Mouse (Mus musculus): ENCODE data around the gene Cryzl1. TPM values are rescaled to one million over a fixed set of nuclear protein-coding genes. Genes with fewer than 3 reads are reported as not detected.

Gene Cryzl1
- polyA plus RNA-seq, 1 experiment = 21.7 TPM

DNA sequence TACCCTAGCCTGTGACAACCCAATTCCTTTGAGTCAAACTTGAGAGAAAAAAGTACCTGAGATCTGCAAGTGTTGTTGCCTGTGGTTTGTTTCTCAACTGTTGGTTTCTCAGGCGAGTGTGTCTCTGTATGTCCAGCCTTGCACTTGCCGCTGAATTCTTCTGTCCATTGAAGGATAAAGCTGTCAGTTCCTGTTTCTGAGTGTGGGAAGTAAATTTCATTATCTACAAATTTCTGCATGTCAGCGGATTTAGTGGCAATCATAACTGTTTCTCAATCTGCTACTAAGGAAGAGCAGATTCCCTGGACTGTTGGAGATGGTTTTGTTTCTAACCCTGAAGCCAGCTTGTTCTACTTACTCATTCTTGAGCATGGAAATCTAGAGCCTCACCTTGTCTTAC is 33.0 kb upstream of the Cryzl1 start:
- WGBS = 49% methylated on average over 3 of the region's 3 CpGs
- H3K36me3 ChIP-seq (ENCODE audit: control insufficient read depth, insufficient read depth, low read length) = no peaks in the 10 kb centered on the region
- TF ChIP-seq CTCF (IDR thresholded peaks at IDR 0.05; ENCODE audit: borderline replicate concordance, control insufficient read depth, extremely low read depth, insufficient read depth, low read length, poor library complexity) (no peak), POLR2A (IDR thresholded peaks at IDR 0.05; ENCODE audit: control insufficient read depth, extremely low read depth, insufficient read depth, low read length, poor library complexity) (no peak)
- H3K4me3 ChIP-seq (ENCODE audit: control insufficient read depth, insufficient read depth, low read length) = no peak overlapping the region
- no peak for DNase-seq
- no peaks in the 10 kb centered on the region for H3K27me3 ChIP-seq (ENCODE audit: control insufficient read depth, insufficient read depth, low read length)
- no peak overlapping the region for H3K27ac ChIP-seq (ENCODE audit: control insufficient read depth, insufficient read depth, low read length)
- H3K4me1 ChIP-seq (replicated peaks; ENCODE audit: control insufficient read depth, insufficient read depth, low read length) = no peaks in the 10 kb centered on the region

DNA sequence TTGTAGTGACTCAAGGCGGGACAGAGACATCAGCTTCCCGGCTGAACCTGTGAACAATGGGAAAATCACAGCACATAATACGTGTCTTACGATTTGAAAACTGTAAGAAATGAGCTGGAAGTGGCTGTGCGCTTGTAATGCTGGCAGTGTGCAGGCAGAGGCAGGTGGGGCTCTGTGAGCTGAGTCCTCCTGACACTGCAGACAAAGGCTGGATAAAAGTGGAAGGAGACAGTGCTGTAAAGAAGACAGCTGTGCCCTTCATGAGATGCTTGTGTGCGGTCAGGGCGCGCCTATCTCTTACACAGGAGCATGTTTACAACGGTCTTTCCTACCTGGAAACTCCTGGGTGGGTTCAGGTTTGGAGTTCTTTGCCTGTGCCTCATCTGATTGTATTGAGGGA is 32.4 kb upstream of the Cryzl1 start:
- Histone ChIP-seq H3K27ac (ENCODE audit: control insufficient read depth, insufficient read depth, low read length) (no peak overlapping the region), H3K4me1 (replicated peaks; ENCODE audit: control insufficient read depth, insufficient read depth, low read length) (no peaks in the 10 kb centered on the region), H3K27me3 (ENCODE audit: control insufficient read depth, insufficient read depth, low read length) (no peaks in the 10 kb centered on the region), H3K4me3 (ENCODE audit: control insufficient read depth, insufficient read depth, low read length) (no peak overlapping the region), H3K36me3 (ENCODE audit: control insufficient read depth, insufficient read depth, low read length) (no peaks in the 10 kb centered on the region)
- 95% methylated on average over 9 of the region's 9 CpGs for WGBS
- TF ChIP-seq POLR2A (IDR thresholded peaks at IDR 0.05; ENCODE audit: control insufficient read depth, extremely low read depth, insufficient read depth, low read length, poor library complexity) (no peak), CTCF (IDR thresholded peaks at IDR 0.05; ENCODE audit: borderline replicate concordance, control insufficient read depth, extremely low read depth, insufficient read depth, low read length, poor library complexity) (no peak)
- no peak for DNase-seq

DNA sequence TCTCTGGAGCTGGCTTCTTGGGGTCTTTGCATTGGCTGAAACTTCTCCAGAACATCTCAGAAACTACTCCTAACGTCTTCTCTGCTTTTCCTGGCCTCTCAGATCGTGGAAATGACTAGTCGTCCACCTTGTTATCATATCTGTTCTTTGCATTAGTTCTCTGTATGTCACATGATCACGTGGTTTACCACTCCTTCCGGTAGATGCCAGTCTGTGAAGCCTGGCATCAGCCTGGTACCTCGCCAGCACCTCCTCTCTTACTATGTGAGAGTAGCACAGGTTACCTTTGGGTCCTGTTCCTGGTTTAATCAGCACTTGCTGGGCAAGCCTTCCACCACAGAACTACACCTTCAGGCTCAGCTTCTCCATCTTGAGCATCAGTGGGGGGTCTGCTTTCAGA is 26.2 kb upstream of the Cryzl1 start:
- no peaks in the 10 kb centered on the region; the same call in 1 of the 2 replicates for H3K27me3 ChIP-seq (ENCODE audit: control insufficient read depth, insufficient read depth, low read length)

DNA sequence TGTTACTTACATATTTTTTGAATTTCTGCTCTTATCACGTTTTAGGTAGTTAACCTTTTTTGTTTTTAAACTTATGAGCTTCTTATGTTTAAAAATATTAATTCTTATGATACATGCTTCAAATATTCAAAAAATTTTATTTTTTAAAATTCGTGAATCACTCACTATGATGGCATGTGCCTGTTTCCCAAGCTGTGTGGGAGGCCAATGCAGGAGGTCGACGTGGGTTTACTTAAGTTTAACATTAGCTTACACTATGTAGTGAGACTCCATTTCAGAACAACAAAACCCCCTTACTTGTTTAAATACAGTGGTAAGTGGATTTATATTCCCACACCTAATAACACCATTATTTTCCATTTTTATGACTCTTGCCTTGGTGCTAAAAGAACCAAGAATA is 24.8 kb upstream of the Cryzl1 start:
- Histone ChIP-seq H3K27me3 (ENCODE audit: control insufficient read depth, insufficient read depth, low read length) (no peaks in the 10 kb centered on the region; the same call in 1 of the 2 replicates), H3K36me3 (ENCODE audit: control insufficient read depth, insufficient read depth, low read length) (no peaks in the 10 kb centered on the region), H3K4me1 (replicated peaks; ENCODE audit: control insufficient read depth, insufficient read depth, low read length) (no peaks in the 10 kb centered on the region), H3K4me3 (ENCODE audit: control insufficient read depth, insufficient read depth, low read length) (no peak overlapping the region), H3K27ac (ENCODE audit: control insufficient read depth, insufficient read depth, low read length) (no peak overlapping the region)
- 92% methylated on average over 4 of the region's 4 CpGs for WGBS
- TF ChIP-seq CTCF (IDR thresholded peaks at IDR 0.05; ENCODE audit: borderline replicate concordance, control insufficient read depth, extremely low read depth, insufficient read depth, low read length, poor library complexity) (no peak), POLR2A (IDR thresholded peaks at IDR 0.05; ENCODE audit: control insufficient read depth, extremely low read depth, insufficient read depth, low read length, poor library complexity) (no peak)
- no peak for DNase-seq

More for the DNA sequence above, 26.2 kb upstream of the Cryzl1 start:
- DNase-seq = no peak
- H3K27ac ChIP-seq (ENCODE audit: control insufficient read depth, insufficient read depth, low read length) = no peak overlapping the region
- no peaks in the 10 kb centered on the region for H3K36me3 ChIP-seq (ENCODE audit: control insufficient read depth, insufficient read depth, low read length)
- WGBS = 5% methylated on average over 6 of the region's 6 CpGs
- H3K4me1 ChIP-seq (replicated peaks; ENCODE audit: control insufficient read depth, insufficient read depth, low read length) = no peaks in the 10 kb centered on the region
- TF ChIP-seq POLR2A (IDR thresholded peaks at IDR 0.05; ENCODE audit: control insufficient read depth, extremely low read depth, insufficient read depth, low read length, poor library complexity) = no peak
- no peak for TF ChIP-seq CTCF (IDR thresholded peaks at IDR 0.05; ENCODE audit: borderline replicate concordance, control insufficient read depth, extremely low read depth, insufficient read depth, low read length, poor library complexity)
- H3K4me3 ChIP-seq (ENCODE audit: control insufficient read depth, insufficient read depth, low read length) = no peak overlapping the region

DNA sequence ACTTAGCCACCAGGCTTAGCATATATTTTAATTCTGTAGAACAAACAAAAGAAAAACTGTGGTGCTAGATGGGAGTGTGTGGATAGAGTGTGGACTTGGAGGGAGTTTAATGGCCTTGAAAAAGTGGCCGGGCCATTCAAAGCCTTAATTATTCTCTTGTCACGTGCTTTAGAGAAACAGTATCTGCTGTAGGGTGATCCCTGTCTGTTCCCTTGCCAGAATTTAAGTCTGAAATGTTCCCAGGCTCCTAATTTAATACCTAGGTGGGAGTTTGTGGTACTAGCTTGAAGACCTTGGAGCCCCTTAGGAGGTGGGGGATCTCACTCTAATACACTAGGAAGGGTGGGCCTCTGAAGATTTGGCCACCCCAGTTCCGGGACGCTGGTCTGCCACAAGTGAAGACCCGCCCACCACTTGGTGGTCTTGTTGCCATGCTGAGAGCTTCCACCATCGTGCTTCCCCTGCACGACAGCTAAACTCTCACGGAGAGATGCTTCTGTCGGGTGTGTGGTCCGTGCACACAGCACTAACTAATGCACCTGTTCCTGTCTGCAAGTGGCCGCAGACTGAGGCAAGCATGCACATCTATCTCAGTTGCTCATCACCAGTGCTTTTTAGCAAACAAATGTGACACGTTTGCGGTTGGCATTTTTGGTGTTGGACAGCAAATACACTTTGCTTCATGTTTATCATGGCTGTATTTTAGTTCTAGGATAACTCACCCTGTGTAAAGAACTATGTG is 23.0 kb upstream of the Cryzl1 start:
- H3K27ac ChIP-seq (ENCODE audit: control insufficient read depth, insufficient read depth, low read length) = no peak overlapping the region
- H3K4me1 ChIP-seq (replicated peaks; ENCODE audit: control insufficient read depth, insufficient read depth, low read length) = no peaks in the 10 kb centered on the region
- DNase-seq = no peak
- 90% methylated on average over 13 of the region's 13 CpGs for WGBS
- H3K36me3 ChIP-seq (ENCODE audit: control insufficient read depth, insufficient read depth, low read length) = no peaks in the 10 kb centered on the region
- TF ChIP-seq CTCF (IDR thresholded peaks at IDR 0.05; ENCODE audit: borderline replicate concordance, control insufficient read depth, extremely low read depth, insufficient read depth, low read length, poor library complexity) = no peak
- no peak for TF ChIP-seq POLR2A (IDR thresholded peaks at IDR 0.05; ENCODE audit: control insufficient read depth, extremely low read depth, insufficient read depth, low read length, poor library complexity)
- H3K4me3 ChIP-seq (ENCODE audit: control insufficient read depth, insufficient read depth, low read length) = no peak overlapping the region
- no peaks in the 10 kb centered on the region; the same call in 1 of the 2 replicates for H3K27me3 ChIP-seq (ENCODE audit: control insufficient read depth, insufficient read depth, low read length)

DNA sequence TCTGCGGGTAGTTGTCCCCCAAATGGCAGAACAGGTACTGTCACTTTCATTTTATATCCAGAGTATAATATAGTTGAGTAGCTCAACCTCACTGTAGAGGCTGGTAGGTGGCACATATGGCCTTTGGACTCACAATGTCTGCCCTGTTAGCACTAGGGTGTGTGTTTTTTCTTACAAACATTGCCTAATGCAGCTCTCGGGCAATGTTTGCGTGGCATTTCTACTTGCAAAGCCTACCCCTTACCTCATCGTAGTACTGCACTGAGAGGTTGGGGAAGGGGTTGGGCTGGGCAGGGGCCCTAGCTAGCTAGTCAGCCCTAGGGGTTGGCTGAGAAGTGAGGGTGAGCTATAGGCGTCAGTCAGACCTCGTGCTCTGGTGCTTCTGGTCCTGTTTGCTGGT is 18.8 kb upstream of the Cryzl1 start:
- no peak overlapping the region for H3K4me3 ChIP-seq (ENCODE audit: control insufficient read depth, insufficient read depth, low read length)

More for the DNA sequence above, 18.8 kb upstream of the Cryzl1 start:
- no peaks in the 10 kb centered on the region; the same call in 1 of the 2 replicates for H3K27me3 ChIP-seq (ENCODE audit: control insufficient read depth, insufficient read depth, low read length)
- H3K4me1 ChIP-seq (replicated peaks; ENCODE audit: control insufficient read depth, insufficient read depth, low read length) = no peaks in the 10 kb centered on the region; the same call in 1 of the 2 replicates
- no peaks in the 10 kb centered on the region for H3K36me3 ChIP-seq (ENCODE audit: control insufficient read depth, insufficient read depth, low read length)
- no peak overlapping the region for H3K27ac ChIP-seq (ENCODE audit: control insufficient read depth, insufficient read depth, low read length)
- TF ChIP-seq POLR2A (IDR thresholded peaks at IDR 0.05; ENCODE audit: control insufficient read depth, extremely low read depth, insufficient read depth, low read length, poor library complexity) (no peak), CTCF (IDR thresholded peaks at IDR 0.05; ENCODE audit: borderline replicate concordance, control insufficient read depth, extremely low read depth, insufficient read depth, low read length, poor library complexity) (no peak)
- 94% methylated on average over 6 of the region's 6 CpGs for WGBS
- DNase-seq = no peak

Data from thymus, adult 2 months (tissue).